Mouse (Mus musculus): ENCODE results near the gene Apip. TPM values are rescaled to one million over a fixed set of nuclear protein-coding genes. Genes with fewer than 3 reads are reported as not detected.
A peak's percentile ranks its signal among the peaks of the same experiment; 100 is the strongest.

Apip gene
- total and polyA plus RNA-seq, 3 experiments: 126 to 222 (median 142) TPM

- H3K27me3 ChIP-seq (replicated peaks): no peaks in the 10 kb centered on the region
- H3K4me3 ChIP-seq (replicated peaks in 1 of 3; ENCODE audit: low read depth in 2 of 3, low read length in 2 of 3, poor library complexity in 1 of 3): no peak overlapping the region
- no peak overlapping the region for H3K27ac ChIP-seq (ENCODE audit: insufficient read depth, low read depth)
- in situ Hi-C loops (cut with MboI; ENCODE audit: low pct_ligation_motif_present, low pct_unique_long_range_greater_than_20kb, low sequenced_read_pairs) (no loop called here), dilution Hi-C loops (cut with MboI; ENCODE audit: extremely low pct_ligation_motif_present, extremely low pct_unique_long_range_greater_than_20kb, low sequenced_read_pairs) (no loop called here)
- H3K9me3 ChIP-seq (replicated peaks; ENCODE audit: low read length): no peaks in the 10 kb centered on the region
- H3K4me1 ChIP-seq (ENCODE audit: control insufficient read depth in 1 of 2, insufficient read depth in 2 of 2): peaks cover 0 to 3% of the 10 kb centered on the region in 2 experiments; a peak in 1 of 4 replicates
- no peak for DNase-seq (ENCODE audit: extremely low read depth)
- TF ChIP-seq E2F4 (IDR thresholded peaks at IDR 0.05; ENCODE audit: insufficient replicate concordance, low read depth, low read length): no peak
- peaks cover 3% of the 10 kb centered on the region; the same call in 1 of the 2 replicates for H3K79me2 ChIP-seq (replicated peaks; ENCODE audit: control insufficient read depth, extremely low read depth, insufficient read depth, poor library complexity, severe bottlenecking)
- H3K9ac ChIP-seq (ENCODE audit: insufficient read depth, low read depth): no peak overlapping the region
- no peak overlapping the region for H3K4me2 ChIP-seq (ENCODE audit: insufficient read depth, low read depth, poor library complexity, severe bottlenecking)
- peaks cover 46 to 84% of the 10 kb centered on the region in 2 experiments for H3K36me3 ChIP-seq (replicated peaks in 1 of 2; ENCODE audit: control insufficient read depth in 1 of 2, insufficient read depth in 1 of 2, low read length in 1 of 2)
These were observed 32.6 kb upstream of the Apip start for GRCm38 (mm10) chr2:103040896-103041295.

- no peak for TF ChIP-seq CTCF (conservative IDR thresholded peaks at IDR 0.05 in 1 of 2, IDR thresholded peaks at IDR 0.05 in 1 of 2; ENCODE audit: low read depth in 2 of 2, low read length in 2 of 2)
- no peak for TF ChIP-seq E2F4 (IDR thresholded peaks at IDR 0.05; ENCODE audit: insufficient replicate concordance, low read depth, low read length)
- TF ChIP-seq PAX5 (IDR thresholded peaks at IDR 0.05; ENCODE audit: low read length): no peak
- TF ChIP-seq USF2 (conservative IDR thresholded peaks at IDR 0.05; ENCODE audit: low read depth, low read length): no peak
- no peak overlapping the region for H3K27ac ChIP-seq (ENCODE audit: insufficient read depth, low read depth)
- H3K4me3 ChIP-seq (replicated peaks in 1 of 3; ENCODE audit: low read depth in 2 of 3, low read length in 2 of 3, poor library complexity in 1 of 3): no peak overlapping the region
- no peaks in the 10 kb centered on the region for H3K9me3 ChIP-seq (replicated peaks; ENCODE audit: low read length)
- peaks cover 9% of the 10 kb centered on the region for H3K79me2 ChIP-seq (replicated peaks; ENCODE audit: control insufficient read depth, extremely low read depth, insufficient read depth, poor library complexity, severe bottlenecking)
- H3K4me1 ChIP-seq (ENCODE audit: control insufficient read depth in 1 of 2, insufficient read depth in 2 of 2): peaks cover 2 to 20% of the 10 kb centered on the region in 2 experiments; a peak in 3 of 4 replicates
- in situ Hi-C loops (cut with MboI; ENCODE audit: low pct_ligation_motif_present, low pct_unique_long_range_greater_than_20kb, low sequenced_read_pairs): no loop called here
- no peak for DNase-seq (ENCODE audit: extremely low read depth)
- no peaks in the 10 kb centered on the region for H3K27me3 ChIP-seq (replicated peaks)
- dilution Hi-C loops (cut with MboI; ENCODE audit: extremely low pct_ligation_motif_present, extremely low pct_unique_long_range_greater_than_20kb, low sequenced_read_pairs): no loop called here
- H3K4me2 ChIP-seq (ENCODE audit: insufficient read depth, low read depth, poor library complexity, severe bottlenecking): no peak overlapping the region
- peaks cover 31 to 69% of the 10 kb centered on the region in 2 experiments for H3K36me3 ChIP-seq (replicated peaks in 1 of 2; ENCODE audit: control insufficient read depth in 1 of 2, insufficient read depth in 1 of 2, low read length in 1 of 2)
- no peak overlapping the region for H3K9ac ChIP-seq (ENCODE audit: insufficient read depth, low read depth)
These were observed 28.2 kb upstream of the Apip start for GRCm38 (mm10) chr2:103045286-103045685.

DNA sequence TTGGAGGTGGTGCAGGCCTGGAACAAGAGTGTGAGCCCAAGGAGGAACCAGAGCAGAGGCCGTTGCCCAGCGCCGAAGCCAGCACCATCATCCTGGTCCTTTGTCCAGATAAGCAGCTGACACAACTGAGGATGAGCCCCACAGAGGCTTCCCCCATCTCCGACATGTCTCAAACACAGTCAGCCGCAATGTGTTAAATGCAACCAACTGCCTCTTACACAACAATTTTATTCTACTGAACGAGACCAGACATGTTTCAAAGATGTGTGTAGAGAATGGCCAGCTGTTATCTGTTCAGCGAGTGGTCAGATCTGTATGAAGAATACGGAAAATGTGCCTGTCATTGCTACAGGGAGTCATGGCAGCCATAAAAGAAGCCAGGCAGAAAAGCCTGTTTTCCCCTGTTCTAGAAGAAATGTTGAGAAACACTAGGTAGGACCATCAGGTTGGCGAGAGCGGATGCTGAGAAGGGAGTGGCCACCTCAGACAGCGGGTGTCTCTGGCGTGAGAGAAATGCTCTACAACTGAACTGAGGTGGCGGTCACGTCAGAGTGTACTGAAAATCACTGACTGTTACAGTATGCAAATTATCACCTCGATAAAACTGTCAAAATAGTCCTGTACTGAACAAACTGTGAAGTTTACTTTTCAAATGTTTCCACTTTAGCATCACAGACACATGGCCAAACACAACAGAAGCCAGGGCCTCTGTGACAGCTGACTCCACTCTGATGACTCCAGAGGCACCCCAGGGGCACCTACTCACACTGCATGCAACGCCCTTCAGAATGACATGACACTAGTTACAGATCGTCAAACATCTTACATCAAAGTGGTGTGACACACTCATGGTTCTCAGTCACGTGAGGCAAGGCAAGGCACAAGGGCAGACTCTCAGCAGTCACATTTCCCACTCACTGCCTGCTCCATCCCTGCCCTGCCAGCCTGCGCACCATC lies 21.3 kb upstream of the Apip start:
- dilution Hi-C loops (cut with MboI; ENCODE audit: extremely low pct_ligation_motif_present, extremely low pct_unique_long_range_greater_than_20kb, low sequenced_read_pairs): no loop called here
- H3K27ac ChIP-seq (ENCODE audit: insufficient read depth, low read depth): no peak overlapping the region
- no peaks in the 10 kb centered on the region for H3K9me3 ChIP-seq (replicated peaks; ENCODE audit: low read length)
- H3K36me3 ChIP-seq (replicated peaks in 1 of 2; ENCODE audit: control insufficient read depth in 1 of 2, insufficient read depth in 1 of 2, low read length in 1 of 2): peaks cover 31 to 77% of the 10 kb centered on the region in 2 experiments
- no peak overlapping the region for H3K4me2 ChIP-seq (ENCODE audit: insufficient read depth, low read depth, poor library complexity, severe bottlenecking)
- H3K79me2 ChIP-seq (replicated peaks; ENCODE audit: control insufficient read depth, extremely low read depth, insufficient read depth, poor library complexity, severe bottlenecking): peaks cover 40% of the 10 kb centered on the region
- TF ChIP-seq ELF1 (IDR thresholded peaks at IDR 0.05; ENCODE audit: low read depth, low read length) (no peak), ZC3H11A (IDR thresholded peaks at IDR 0.05; ENCODE audit: low read depth, low read length) (no peak), RAD21 (IDR thresholded peaks at IDR 0.05; ENCODE audit: low read depth, low read length) (no peak), JUND (conservative IDR thresholded peaks at IDR 0.05; ENCODE audit: low read depth, low read length) (no peak), MAZ (IDR thresholded peaks at IDR 0.05; ENCODE audit: low read depth, low read length) (no peak), PAX5 (IDR thresholded peaks at IDR 0.05; ENCODE audit: low read length) (no peak), BHLHE40 (IDR thresholded peaks at IDR 0.05; ENCODE audit: low read depth, low read length) (peak; percentile 71), E2F4 (IDR thresholded peaks at IDR 0.05; ENCODE audit: insufficient replicate concordance, low read depth, low read length) (no peak), KAT2A (IDR thresholded peaks at IDR 0.05; ENCODE audit: insufficient replicate concordance, low read length) (no peak), SMC3 (IDR thresholded peaks at IDR 0.05; ENCODE audit: low read depth, low read length) (no peak), TBP (conservative IDR thresholded peaks at IDR 0.05; ENCODE audit: low read depth, low read length) (no peak), USF1 (IDR thresholded peaks at IDR 0.05; ENCODE audit: low read depth, low read length) (peak; percentile 7; the same call in 1 of the 2 replicates), IRF4 (IDR thresholded peaks at IDR 0.05; ENCODE audit: low read depth, low read length) (no peak), ZKSCAN1 (IDR thresholded peaks at IDR 0.05; ENCODE audit: borderline replicate concordance, low read depth, low read length) (no peak)
- no peaks in the 10 kb centered on the region for H3K27me3 ChIP-seq (replicated peaks)
- H3K9ac ChIP-seq (ENCODE audit: insufficient read depth, low read depth): no peak overlapping the region
- peak; percentile 52 for DNase-seq (ENCODE audit: extremely low read depth)
- in situ Hi-C loops (cut with MboI; ENCODE audit: low pct_ligation_motif_present, low pct_unique_long_range_greater_than_20kb, low sequenced_read_pairs): no loop called here
- H3K4me3 ChIP-seq (replicated peaks in 1 of 3; ENCODE audit: low read depth in 2 of 3, low read length in 2 of 3, poor library complexity in 1 of 3): no peak overlapping the region
- peaks cover 13 to 84% of the 10 kb centered on the region in 2 experiments for H3K4me1 ChIP-seq (ENCODE audit: control insufficient read depth in 1 of 2, insufficient read depth in 2 of 2)

Data from CH12.LX (cell line).